In genomic region chr7:127936216-127936884, GRCm38 (mm10) we compare ENCODE assay signal across 9 mouse cellular contexts. TPM values are rescaled to one million over a fixed set of nuclear protein-coding genes. Genes with fewer than 3 reads are reported as not detected.
DNase-seq lines count a peak whose midpoint lies in the region; ATAC-seq lines count a peak whose summit lies in the region.
"Had no signal": no experiment of that assay in that cellular context is flagged by ENCODE, and none has a peak within 500 bp of the region (broad histone marks: within the 10 kb centered on the region; RNA-seq: fewer than 3 reads in every experiment).

No protein-coding gene starts in this region.

- no peaks in the 10 kb centered on the region for H3K27me3 ChIP-seq in lung, embryonic 16.5 days (ENCODE audit: control insufficient read depth, insufficient read depth, low read depth, low read length)
- no peaks in the 10 kb centered on the region; the same call in 1 of the 2 replicates for H3K27me3 ChIP-seq in forebrain, embryonic 11.5 days (ENCODE audit: control insufficient read depth, insufficient read depth, low read length)
- peaks cover 7% of the 10 kb centered on the region; the same call in 1 of the 2 replicates for H3K27me3 ChIP-seq in limb, embryonic 10.5 days (ENCODE audit: low read depth, poor library complexity, severe bottlenecking)
- no peaks in the 10 kb centered on the region for H3K27me3 ChIP-seq in neural tube, embryonic 15.5 days (replicated peaks)

- ATAC-seq in lung, embryonic 16.5 days (ENCODE audit: low read depth) = no peak
- ATAC-seq in forebrain, embryonic 11.5 days (replicated peaks; ENCODE audit: low FRiP score) = no peak
- peak; percentile 16; the same call in 1 of the 2 replicates for ATAC-seq in neural tube, embryonic 15.5 days (ENCODE audit: low FRiP score)

- 49% methylated on average over 18 of the region's 18 CpGs for WGBS in lung, embryonic 16.5 days
- 57% methylated on average over 18 of the region's 18 CpGs for WGBS in forebrain, embryonic 11.5 days
- WGBS in limb, embryonic 10.5 days = 58% methylated on average over 18 of the region's 18 CpGs
- 57% methylated on average over 18 of the region's 18 CpGs for WGBS in neural tube, embryonic 15.5 days

- no peak overlapping the region; the same call in 1 of the 2 replicates for H3K27ac ChIP-seq in lung, embryonic 16.5 days (ENCODE audit: low read length)
- H3K27ac ChIP-seq in forebrain, embryonic 11.5 days (ENCODE audit: low read depth, low read length) = no peak overlapping the region
- H3K27ac ChIP-seq in limb, embryonic 10.5 days = peak overlapping the region; percentile 25; the same call in 1 of the 2 replicates
- H3K27ac ChIP-seq in neural tube, embryonic 15.5 days (replicated peaks) = peak overlapping the region; percentile 88

- no peaks in the 10 kb centered on the region for H3K36me3 ChIP-seq in lung, embryonic 16.5 days (ENCODE audit: control insufficient read depth, insufficient read depth, low read length)
- no peaks in the 10 kb centered on the region for H3K36me3 ChIP-seq in forebrain, embryonic 11.5 days (ENCODE audit: control insufficient read depth, insufficient read depth, low read length)
- no peaks in the 10 kb centered on the region for H3K36me3 ChIP-seq in limb, embryonic 10.5 days
- H3K36me3 ChIP-seq in neural tube, embryonic 15.5 days = no peaks in the 10 kb centered on the region

- H3K9ac ChIP-seq in lung, embryonic 16.5 days (ENCODE audit: low read length) = peak overlapping the region; percentile 90
- peak overlapping the region; percentile 82 for H3K9ac ChIP-seq in forebrain, embryonic 11.5 days (ENCODE audit: low read length)
- H3K9ac ChIP-seq in neural tube, embryonic 15.5 days (replicated peaks) = peak overlapping the region; percentile 79

- DNase-seq in lung, adult 18-20 months = no peak
- no peak for DNase-seq in forebrain, embryonic 11.5 days (ENCODE audit: low spot score)
- no peak for DNase-seq in limb, embryonic 10.5 days (ENCODE audit: low spot score)
- DNase-seq in testis, postnatal 14 days (ENCODE audit: low spot score) = no peak
- DNase-seq in spleen, postnatal 10 days (ENCODE audit: low spot score in 2 of 2) = no peak
- DNase-seq in spleen, postnatal 14 days (ENCODE audit: low spot score in 2 of 2) = no peak
- DNase-seq: right cerebral cortex, adult 18-20 months had no signal

- peak overlapping the region; percentile 99 for H3K4me2 ChIP-seq in lung, embryonic 16.5 days (ENCODE audit: low read depth, low read length)
- peak overlapping the region; percentile 93 for H3K4me2 ChIP-seq in forebrain, embryonic 11.5 days (ENCODE audit: low read depth, low read length, severe bottlenecking)
- H3K4me2 ChIP-seq in neural tube, embryonic 15.5 days = peak overlapping the region; percentile 89

- no peaks in the 10 kb centered on the region for H3K9me3 ChIP-seq in lung, embryonic 16.5 days (ENCODE audit: control insufficient read depth, low read length)
- H3K9me3 ChIP-seq in forebrain, embryonic 11.5 days (ENCODE audit: control insufficient read depth, low read length) = no peaks in the 10 kb centered on the region
- no peaks in the 10 kb centered on the region for H3K9me3 ChIP-seq in limb, embryonic 10.5 days (replicated peaks)
- H3K9me3 ChIP-seq in neural tube, embryonic 15.5 days (replicated peaks) = no peaks in the 10 kb centered on the region

- H3K4me1 ChIP-seq in lung, embryonic 16.5 days (replicated peaks; ENCODE audit: control insufficient read depth, insufficient read depth, low read length) = peaks cover 35% of the 10 kb centered on the region
- H3K4me1 ChIP-seq in forebrain, embryonic 11.5 days (replicated peaks; ENCODE audit: control insufficient read depth, insufficient read depth, low read length) = 0 out of 2 replicates have a peak, but pooled peaks cover 10% of the 10 kb centered on the region
- peaks cover 43% of the 10 kb centered on the region for H3K4me1 ChIP-seq in limb, embryonic 10.5 days
- peaks cover 20% of the 10 kb centered on the region for H3K4me1 ChIP-seq in neural tube, embryonic 15.5 days

- peak overlapping the region; percentile 82 for H3K4me3 ChIP-seq in lung, embryonic 16.5 days (ENCODE audit: low read length)
- peak overlapping the region; percentile 70 for H3K4me3 ChIP-seq in forebrain, embryonic 11.5 days (ENCODE audit: low read depth, low read length)
- peak overlapping the region; percentile 65 for H3K4me3 ChIP-seq in limb, embryonic 10.5 days
- H3K4me3 ChIP-seq in neural tube, embryonic 15.5 days (replicated peaks) = peak overlapping the region; percentile 72

RNA-seq across cellular contexts. Expression of gene Prss8, which starts 6.4 kb away (rescaled TPM):
- polyA plus RNA-seq in lung, embryonic 16.5 days (2015; fragmentation: Nextera tagmentation; extraction: Ambion mirVana) = 101 and 108 TPM in 2 replicates
- polyA plus RNA-seq in forebrain, embryonic 11.5 days (2014; fragmentation: Nextera tagmentation; extraction: Ambion mirVana) = 1.8 and 3.1 TPM in 2 replicates
- polyA plus RNA-seq in limb, embryonic 10.5 days (2016; fragmentation: Nextera tagmentation; extraction: Ambion mirVana) = 6.3 and 7.2 TPM in 2 replicates
- 0.40 and 5.1 TPM in 2 replicates for polyA plus RNA-seq in neural tube, embryonic 15.5 days (2015; fragmentation: Nextera tagmentation; extraction: Ambion mirVana)

RNA-seq across cellular contexts. Expression of gene Prss36, which starts 10.2 kb away (rescaled TPM):
- 12.3 and 12.4 TPM in 2 replicates for polyA plus RNA-seq in lung, embryonic 16.5 days (2015; fragmentation: Nextera tagmentation; extraction: Ambion mirVana)
- 10.4 and 10.7 TPM in 2 replicates for polyA plus RNA-seq in forebrain, embryonic 11.5 days (2014; fragmentation: Nextera tagmentation; extraction: Ambion mirVana)
- polyA plus RNA-seq in limb, embryonic 10.5 days (2016; fragmentation: Nextera tagmentation; extraction: Ambion mirVana) = 9.7 and 10.1 TPM in 2 replicates
- 13.9 and 16.2 TPM in 2 replicates for polyA plus RNA-seq in neural tube, embryonic 15.5 days (2015; fragmentation: Nextera tagmentation; extraction: Ambion mirVana)

RNA-seq across cellular contexts. Expression of gene Kat8, which starts 24.0 kb away (rescaled TPM):
- 37.2 and 38.9 TPM in 2 replicates for polyA plus RNA-seq in lung, embryonic 16.5 days (2015; fragmentation: Nextera tagmentation; extraction: Ambion mirVana)
- polyA plus RNA-seq in forebrain, embryonic 11.5 days (2014; fragmentation: Nextera tagmentation; extraction: Ambion mirVana) = 55.9 and 58.3 TPM in 2 replicates
- polyA plus RNA-seq in limb, embryonic 10.5 days (2016; fragmentation: Nextera tagmentation; extraction: Ambion mirVana) = 48.0 and 53.0 TPM in 2 replicates
- 41.3 and 46.1 TPM in 2 replicates for polyA plus RNA-seq in neural tube, embryonic 15.5 days (2015; fragmentation: Nextera tagmentation; extraction: Ambion mirVana)

RNA-seq across cellular contexts. Expression of gene Fus, which starts 30.9 kb away (rescaled TPM):
- polyA plus RNA-seq in lung, embryonic 16.5 days (2015; fragmentation: Nextera tagmentation; extraction: Ambion mirVana) = 299 and 328 TPM in 2 replicates
- polyA plus RNA-seq in forebrain, embryonic 11.5 days (2014; fragmentation: Nextera tagmentation; extraction: Ambion mirVana) = 44.7 and 62.6 TPM in 2 replicates
- polyA plus RNA-seq in limb, embryonic 10.5 days (2016; fragmentation: Nextera tagmentation; extraction: Ambion mirVana) = 408 and 469 TPM in 2 replicates
- 357 and 362 TPM in 2 replicates for polyA plus RNA-seq in neural tube, embryonic 15.5 days (2015; fragmentation: Nextera tagmentation; extraction: Ambion mirVana)

RNA-seq across cellular contexts. Expression of gene Bckdk, which starts 32.5 kb away (rescaled TPM):
- 129 and 133 TPM in 2 replicates for polyA plus RNA-seq in lung, embryonic 16.5 days (2015; fragmentation: Nextera tagmentation; extraction: Ambion mirVana)
- 102 and 139 TPM in 2 replicates for polyA plus RNA-seq in forebrain, embryonic 11.5 days (2014; fragmentation: Nextera tagmentation; extraction: Ambion mirVana)
- 130 and 137 TPM in 2 replicates for polyA plus RNA-seq in limb, embryonic 10.5 days (2016; fragmentation: Nextera tagmentation; extraction: Ambion mirVana)
- 58.2 and 66.7 TPM in 2 replicates for polyA plus RNA-seq in neural tube, embryonic 15.5 days (2015; fragmentation: Nextera tagmentation; extraction: Ambion mirVana)

Comparison
In these comparisons a context has a peak if more than half of its experiments do, and no peak if none do; other contexts are left out.
1. H3K27ac ChIP-seq: peak in limb, embryonic 10.5 days (single experiment) and neural tube, embryonic 15.5 days (single experiment); none in lung, embryonic 16.5 days (single experiment) and forebrain, embryonic 11.5 days (single experiment).
2. RNA of gene Prss8, which starts 6.4 kb away (polyA plus RNA-seq): 101 to 108 TPM in lung, embryonic 16.5 days; 6.3 to 7.2 TPM in limb, embryonic 10.5 days, 1.8 to 3.1 TPM in forebrain, embryonic 11.5 days and 0.40 to 5.1 TPM in neural tube, embryonic 15.5 days; every median in the first group is over 10 times any median in the second.
3. Peak in every context shown above with its lines, with median percentiles within 50 percentile points of each other: H3K4me2 ChIP-seq, H3K4me3 ChIP-seq and H3K9ac ChIP-seq.